Mouse (Mus musculus): ENCODE data around the gene Ercc6l2. TPM values are rescaled to one million over a fixed set of nuclear protein-coding genes. Genes with fewer than 3 reads are reported as not detected.

Ercc6l2 gene
- total RNA-seq (2021) = 10 to 100 TPM; 17.7 to 18.2 TPM
- long read RNA-seq, partial matches to known transcripts = 1 of 9 reads
- long read RNA-seq, other reads (novel, unspliced or antisense) = 8 of 9 reads

GRCm38 (mm10) chr13:63814746-63815681 lies at the start of gene Ercc6l2:
Gene Ercc6l2 (plus strand): TSS chr13:63815240.
- DNase-seq (ENCODE audit: low spot score in 2 of 2) = peak; percentile 98 to 99

DNA sequence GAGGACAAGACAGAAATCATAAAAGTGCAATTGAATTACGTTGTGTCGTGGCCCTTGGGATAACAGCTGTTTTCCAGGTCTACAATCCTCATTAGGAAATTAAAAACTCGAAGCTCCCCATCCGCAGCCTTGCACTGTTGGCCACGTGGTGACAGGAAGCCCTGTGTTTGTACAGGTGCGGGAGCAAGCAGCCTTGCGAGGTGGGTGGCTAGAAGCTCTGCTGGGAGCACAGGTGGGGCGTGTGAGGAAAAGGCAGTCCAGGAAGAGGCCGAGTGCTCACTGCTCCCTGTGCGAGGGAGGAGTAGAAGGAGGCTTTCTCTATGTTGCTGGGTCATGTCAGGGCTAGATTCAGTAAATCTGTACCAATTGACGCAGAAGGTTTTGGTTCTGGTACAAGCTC lies 49.0 kb upstream of the Ercc6l2 start:
- DNase-seq (ENCODE audit: low spot score in 2 of 2) = no peak

GRCm38 (mm10) chr13:63771009-63771408 lies 44.0 kb upstream of the Ercc6l2 start:
- DNase-seq (ENCODE audit: low spot score in 2 of 2) = no peak

- DNase-seq (ENCODE audit: low spot score in 2 of 2) = no peak
Observed at GRCm38 (mm10) chr13:63778925-63779324, 36.1 kb upstream of the Ercc6l2 start.

GRCm38 (mm10) chr13:63779376-63780291 lies 35.4 kb upstream of the Ercc6l2 start:
- DNase-seq (ENCODE audit: low spot score in 2 of 2) = peak; percentile 3 to 60

DNA sequence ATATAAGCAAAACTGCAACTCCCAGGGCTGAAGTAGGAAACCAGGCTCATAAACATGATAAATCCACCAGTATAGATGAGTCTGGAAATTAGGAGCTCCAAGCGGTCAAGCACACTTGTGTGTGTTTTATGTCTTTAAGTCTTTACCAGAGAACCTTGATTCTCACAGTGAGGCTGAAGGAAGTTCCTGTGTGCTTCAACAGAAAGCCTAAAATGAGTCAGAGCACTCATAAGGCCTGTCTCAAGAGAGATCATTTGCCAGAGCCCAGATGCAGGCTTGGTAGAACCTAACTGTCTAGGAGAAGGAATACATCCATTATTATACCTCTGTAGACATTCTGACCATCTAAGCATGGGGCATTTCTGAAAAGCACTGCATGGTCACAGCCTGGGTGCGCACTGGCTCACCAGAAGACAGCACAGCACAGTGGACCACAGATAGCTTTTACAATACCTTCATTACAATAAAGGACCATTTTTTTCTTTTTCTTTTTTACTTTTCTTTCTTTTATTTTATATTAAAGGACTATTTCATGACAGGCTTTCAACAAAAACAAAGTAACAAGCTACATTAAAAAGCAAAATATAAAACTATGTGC lies 22.7 kb upstream of the Ercc6l2 start:
- no peak for DNase-seq (ENCODE audit: low spot score in 2 of 2)

GRCm38 (mm10) chr13:63793345-63794308 lies 21.4 kb upstream of the Ercc6l2 start:
- DNase-seq (ENCODE audit: low spot score in 2 of 2) = no peak

DNA sequence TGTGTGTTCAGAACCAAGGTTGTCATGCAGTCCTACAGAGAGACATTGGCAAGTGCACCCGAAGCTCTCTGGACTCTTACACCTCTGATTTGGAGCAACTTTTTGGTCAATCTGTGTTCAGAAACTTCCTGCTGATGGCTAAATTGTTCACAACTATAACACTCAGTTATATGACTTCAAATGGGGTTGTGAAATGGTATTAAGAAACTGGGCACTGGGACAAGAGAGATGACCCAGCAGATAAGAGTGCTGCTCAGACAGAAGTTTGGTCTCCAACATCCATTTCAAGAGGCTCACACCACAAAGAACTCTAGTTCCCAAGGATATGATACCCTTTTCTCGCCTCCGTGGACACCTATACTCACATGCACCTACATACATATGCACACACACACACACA lies 16.4 kb upstream of the Ercc6l2 start:
- no peak for DNase-seq (ENCODE audit: low spot score in 2 of 2)

DNA sequence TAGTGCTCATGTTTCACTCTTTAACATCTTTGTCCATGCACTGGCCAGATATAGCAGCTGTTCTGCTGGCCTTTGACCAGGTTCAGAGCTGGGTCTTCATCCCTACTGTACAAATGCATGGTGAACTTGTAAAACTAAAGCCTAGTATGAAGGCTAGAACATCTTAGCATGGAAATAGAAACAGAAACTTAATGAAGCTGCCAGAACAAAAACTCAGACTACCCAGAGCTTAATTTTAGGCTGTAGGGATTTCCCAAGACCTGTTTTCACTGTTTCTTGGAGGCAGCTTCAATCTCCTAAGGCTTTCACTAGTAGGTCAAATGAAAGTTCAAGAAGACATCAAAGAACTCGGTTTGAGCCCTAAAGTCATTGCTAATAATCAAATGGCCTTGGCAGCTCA lies 15.1 kb upstream of the Ercc6l2 start:
- DNase-seq (ENCODE audit: low spot score in 2 of 2) = no peak

DNA sequence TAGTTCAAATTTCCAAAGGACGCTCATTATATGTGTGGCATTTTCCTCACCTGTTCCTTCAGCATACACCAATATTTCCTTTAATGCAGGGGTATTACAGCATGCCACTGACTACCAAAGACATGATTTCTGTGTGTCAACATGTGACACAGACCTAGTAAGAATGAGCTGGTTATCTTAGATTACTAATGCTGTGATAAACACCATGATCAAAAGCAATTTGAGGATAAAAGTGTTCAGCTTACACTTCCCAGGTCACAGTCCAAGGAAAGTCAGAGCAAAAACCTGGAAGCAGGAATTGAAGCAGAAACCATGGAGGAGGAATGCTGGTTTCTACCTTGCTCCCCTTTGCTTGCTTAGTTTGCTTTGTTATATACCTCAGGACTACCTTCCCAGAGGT lies 13.8 kb upstream of the Ercc6l2 start:
- no peak for DNase-seq (ENCODE audit: low spot score in 2 of 2)

- no peak for DNase-seq (ENCODE audit: low spot score in 2 of 2)
Observed at GRCm38 (mm10) chr13:63807233-63807632, 7.8 kb upstream of the Ercc6l2 start.

DNA sequence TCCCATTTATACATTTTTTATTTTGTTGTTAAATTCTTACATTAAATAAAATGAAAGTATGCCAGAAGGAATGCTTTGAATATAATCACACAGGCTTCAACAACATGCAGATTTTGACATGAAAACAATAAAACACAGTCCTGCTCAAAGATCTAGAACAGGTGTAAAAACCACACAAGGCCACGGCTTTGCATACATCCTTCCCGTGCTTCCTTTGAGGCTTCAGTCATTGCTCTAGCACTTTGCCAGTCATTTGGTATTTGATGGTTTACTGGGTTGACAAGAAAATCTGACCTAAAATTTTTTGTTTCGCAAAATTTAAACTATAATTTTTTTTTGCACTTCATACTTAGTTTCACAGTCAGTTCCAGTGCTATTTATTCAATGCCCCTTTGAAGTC lies 7.1 kb upstream of the Ercc6l2 start:
- DNase-seq (ENCODE audit: low spot score in 2 of 2) = no peak

DNA sequence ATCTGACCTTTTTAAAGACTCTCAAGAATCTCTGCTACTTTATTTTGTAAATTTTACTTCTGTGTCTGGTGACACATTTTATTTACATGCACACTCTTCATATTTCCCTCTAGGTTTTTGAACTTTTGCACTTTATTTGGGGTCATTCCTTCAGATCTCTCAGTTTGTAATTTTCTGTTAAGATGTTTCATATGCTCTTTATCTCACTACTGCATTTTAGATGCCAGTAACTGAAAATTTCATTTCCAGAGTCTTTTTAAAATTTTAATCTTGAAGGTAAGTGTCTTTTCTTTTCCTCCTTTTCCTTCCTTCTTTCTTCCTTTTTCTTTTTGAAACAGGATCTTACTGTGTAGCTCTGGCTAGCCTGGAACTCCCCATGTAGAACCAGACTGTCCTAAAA lies 3.6 kb upstream of the Ercc6l2 start:
- no peak for DNase-seq (ENCODE audit: low spot score in 2 of 2)

DNA sequence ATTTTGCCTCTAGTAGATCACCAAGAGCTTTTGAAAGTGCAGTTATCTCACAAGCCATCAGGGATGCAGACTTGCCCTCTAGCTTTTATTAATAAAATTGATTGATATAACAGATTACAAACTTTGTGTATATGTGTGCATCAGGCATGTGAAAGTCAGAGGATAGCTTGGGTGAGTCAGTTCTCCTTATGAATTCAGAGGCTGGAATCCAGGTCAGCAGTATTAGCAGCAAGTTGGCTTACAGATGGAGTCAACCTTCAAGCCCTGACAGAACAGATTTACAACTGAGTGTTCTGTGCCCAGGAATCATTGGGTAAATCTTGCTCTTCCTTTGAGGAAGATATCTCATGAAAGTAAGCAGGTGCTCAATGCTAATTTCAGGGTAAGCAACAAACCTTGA lies 891 bp downstream of the Ercc6l2 start:
- no peak for DNase-seq (ENCODE audit: low spot score in 2 of 2)

- DNase-seq (ENCODE audit: low spot score in 2 of 2) = no peak
Observed at GRCm38 (mm10) chr13:63845758-63846157, 30.7 kb downstream of the Ercc6l2 start.

DNA sequence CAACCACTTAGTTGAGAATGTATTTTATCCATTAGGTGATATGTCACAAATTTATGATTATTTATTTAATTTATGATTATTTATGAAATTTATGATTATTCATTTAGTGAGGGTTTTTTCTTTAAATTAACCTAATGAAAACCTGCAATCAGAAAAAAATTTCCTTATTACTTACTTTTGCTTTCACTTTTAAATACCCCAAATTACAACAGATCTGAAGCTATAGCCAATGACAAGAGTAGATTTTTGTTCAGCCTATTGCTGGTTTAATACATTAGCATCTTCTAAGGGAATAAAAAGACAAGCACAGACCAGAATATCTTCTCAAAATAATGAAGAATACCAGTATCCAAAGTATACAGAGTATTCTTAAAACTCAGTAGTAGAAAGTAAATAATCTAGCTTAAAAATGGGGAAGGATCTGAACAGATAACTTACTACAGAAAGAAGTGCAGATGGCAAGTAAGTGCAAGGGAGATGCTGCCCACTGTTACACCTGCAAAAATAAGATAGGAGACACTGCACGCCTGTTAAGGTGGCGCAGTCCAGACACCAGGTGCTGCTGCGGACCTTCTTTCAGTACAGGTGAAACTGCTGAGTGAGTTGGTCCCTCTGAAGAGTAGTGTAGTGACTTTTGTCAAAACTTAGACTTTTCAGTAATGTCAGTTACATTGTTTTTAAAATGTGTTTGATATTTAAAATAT lies 35.4 kb downstream of the Ercc6l2 start:
- DNase-seq (ENCODE audit: low spot score in 2 of 2) = no peak

DNA sequence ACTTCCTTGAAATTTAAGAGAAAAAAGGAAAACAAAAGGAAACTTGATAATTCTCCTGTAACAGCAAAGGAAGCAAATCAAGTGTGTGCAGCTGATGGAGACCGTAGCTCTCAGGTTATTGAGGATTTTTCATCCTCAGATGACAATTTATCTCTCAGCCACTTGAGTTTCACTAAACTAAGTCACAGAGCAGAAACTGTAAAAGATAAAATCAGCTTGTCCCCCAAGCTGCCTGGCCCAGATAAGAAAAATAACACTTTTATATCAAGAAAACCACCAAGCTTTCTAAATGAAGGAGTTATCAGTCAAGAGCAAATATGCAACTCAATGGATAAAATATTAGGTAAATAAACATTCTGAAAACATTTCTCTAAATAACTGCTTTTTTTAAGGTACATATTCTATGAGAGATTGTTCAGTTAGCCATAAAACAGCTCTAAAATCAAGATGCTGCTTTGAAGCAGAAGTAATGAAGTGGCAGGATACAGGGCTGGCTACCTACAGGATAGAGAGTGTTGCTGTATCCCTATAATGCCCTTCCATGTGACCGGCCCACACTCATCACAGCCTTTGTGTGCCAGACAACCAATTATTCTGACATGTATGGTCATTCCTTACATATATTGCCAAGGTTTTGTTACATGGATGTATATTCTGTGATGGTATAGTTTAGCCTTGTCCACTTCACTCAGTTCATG lies 57.7 kb downstream of the Ercc6l2 start:
- DNase-seq (ENCODE audit: low spot score in 2 of 2) = no peak

- no peak for DNase-seq (ENCODE audit: low spot score in 2 of 2)
Observed at GRCm38 (mm10) chr13:63877138-63877537, 62.1 kb downstream of the Ercc6l2 start.

Data from layer of hippocampus, adult 18-20 months (tissue).